Mouse (Mus musculus) heart, adult 11 months (tissue): ENCODE measurements around the gene Tia1.

Source experiments
- DNase-seq: peaks from one replicate; pipeline ENCODE4 v3.0.0; 2022

Gene Tia1

DNA sequence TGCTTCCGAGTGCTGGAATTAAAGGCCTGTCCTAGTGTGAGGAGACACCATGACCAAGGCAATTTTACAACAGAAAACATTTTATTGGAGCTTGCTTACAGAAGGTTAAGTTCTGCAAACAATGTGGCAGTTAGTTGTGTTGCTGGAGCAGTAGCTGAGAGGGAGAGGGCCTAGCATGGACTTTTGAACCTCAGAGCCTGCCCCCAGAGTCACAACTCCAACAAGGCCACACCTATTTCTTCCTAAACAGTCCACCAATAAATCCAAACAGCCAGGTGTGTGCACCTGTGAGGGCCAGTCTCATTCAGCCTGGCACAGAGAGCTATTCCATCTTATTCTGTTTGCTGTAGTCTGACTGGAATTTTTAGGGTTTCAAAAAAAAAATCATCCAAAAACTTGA is 29.7 kb downstream of the Tia1 start:
- peak; percentile 49 for DNase-seq

- DNase-seq: no peak
Measured at GRCm38 (mm10) chr6:86437711-86438110, 33.7 kb downstream of the Tia1 start.

DNA sequence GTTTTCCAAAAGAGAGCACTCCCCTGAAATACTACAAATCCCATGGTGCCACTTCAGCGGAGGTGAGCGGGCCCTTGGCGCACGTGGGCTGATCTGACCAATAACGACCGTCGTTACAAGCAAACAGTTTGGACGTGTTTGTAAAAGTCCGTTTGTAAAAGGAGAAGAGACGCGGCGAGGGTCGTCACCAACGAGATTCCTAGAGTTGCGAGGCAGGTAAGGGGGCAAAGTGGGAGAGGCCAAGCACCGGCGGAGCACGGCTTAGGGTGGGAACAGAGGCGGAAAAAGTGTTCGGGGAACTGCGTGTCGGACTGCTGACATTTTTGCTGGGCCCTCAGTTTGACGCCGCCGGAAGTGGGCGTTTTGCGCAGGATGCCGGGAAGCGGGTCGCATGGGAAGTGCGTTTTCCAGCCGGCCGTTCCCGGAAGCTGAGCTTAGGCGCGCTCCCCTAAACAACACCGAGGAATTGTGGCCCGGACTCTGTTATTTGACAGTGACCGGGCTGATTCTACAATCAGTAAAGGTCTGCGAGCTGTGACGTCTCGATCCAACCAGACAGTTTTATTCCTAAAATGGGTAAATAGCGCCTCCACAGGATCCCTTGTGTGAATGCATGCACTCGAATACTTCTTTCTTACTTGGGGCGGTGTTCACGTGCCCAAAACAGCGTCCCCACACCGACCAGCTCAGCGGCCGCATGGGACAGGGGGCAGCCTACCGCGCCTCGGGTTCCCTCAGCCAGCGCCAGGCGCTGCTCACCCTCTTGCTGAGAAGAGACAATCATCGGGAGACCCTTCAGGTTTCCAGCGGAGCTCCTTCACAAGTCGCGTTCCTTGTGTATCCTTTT is 34.5 kb downstream of the Tia1 start, which contains the start of gene C87436:
Gene C87436 (plus strand): TSS at position 103 of the 847 bp plus-strand sequence.
- DNase-seq: peak; percentile 99

- DNase-seq: no peak
Measured at GRCm38 (mm10) chr6:86439119-86439496, 35.1 kb downstream of the Tia1 start.

GRCm38 (mm10) chr6:86439531-86439930 is 35.5 kb downstream of the Tia1 start:
- DNase-seq: no peak

- peak; percentile 55 for DNase-seq
Measured at GRCm38 (mm10) chr6:86441571-86441970, 37.6 kb downstream of the Tia1 start.

- DNase-seq: peak; percentile 85
Measured at GRCm38 (mm10) chr6:86445551-86445950, 41.5 kb downstream of the Tia1 start.

DNA sequence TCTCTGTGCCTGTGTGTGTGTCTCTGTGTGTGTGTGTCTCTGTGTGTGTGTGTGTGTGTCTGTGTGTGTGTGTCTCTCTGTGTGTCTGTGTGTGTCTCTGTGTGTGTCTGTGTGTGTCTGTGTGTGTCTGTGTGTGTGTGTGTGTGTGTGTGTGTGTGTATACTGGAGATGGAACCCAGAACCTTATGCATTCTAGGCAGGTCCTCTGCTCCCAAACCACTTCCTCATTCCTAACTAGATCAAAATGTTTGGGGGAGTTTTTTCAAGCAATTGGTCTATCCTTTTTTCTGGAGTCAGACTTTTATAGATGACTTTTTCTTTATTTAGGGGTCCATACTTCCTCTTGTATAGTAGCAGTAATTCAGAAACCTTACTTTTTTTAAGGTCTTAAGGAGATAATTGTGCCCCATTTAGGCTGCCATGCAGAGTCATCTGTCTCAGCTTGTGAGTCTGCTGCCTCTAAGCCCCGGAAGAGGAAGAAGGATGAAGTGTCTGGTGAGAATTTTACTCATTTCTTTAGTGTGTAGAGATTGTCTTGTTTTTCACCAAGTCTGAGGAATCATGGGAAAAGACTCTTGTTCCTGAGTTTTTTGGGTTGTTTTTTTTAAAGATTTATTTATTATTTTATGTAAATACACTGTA is 43.0 kb downstream of the Tia1 start:
- peak; percentile 42 for DNase-seq

DNA sequence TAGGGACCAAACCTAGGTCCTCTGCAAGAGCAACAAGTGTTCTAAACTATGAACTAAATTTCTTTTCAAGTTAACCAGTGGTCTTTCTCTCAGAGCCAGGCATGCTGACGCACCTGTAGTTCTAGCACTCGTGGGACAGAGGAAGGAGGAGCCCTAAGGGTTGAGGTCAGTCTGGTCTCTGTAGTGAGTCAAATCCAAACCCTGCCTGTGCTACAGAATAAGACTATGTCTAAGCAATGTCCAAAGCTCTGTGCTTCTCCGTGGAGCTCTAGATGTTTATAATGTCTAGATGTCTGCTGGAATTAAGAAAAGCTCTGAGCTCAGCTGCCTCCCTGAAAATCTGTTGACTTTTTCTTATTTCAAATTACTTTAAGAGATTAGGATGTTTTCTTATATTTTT is 52.7 kb downstream of the Tia1 start:
- DNase-seq: no peak

- DNase-seq: no peak
Measured at GRCm38 (mm10) chr6:86463079-86463478, 59.1 kb downstream of the Tia1 start.

GRCm38 (mm10) chr6:86471317-86471716 is 67.3 kb downstream of the Tia1 start:
- DNase-seq: peak; percentile 92

GRCm38 (mm10) chr6:86471760-86472099 is 67.7 kb downstream of the Tia1 start:
- DNase-seq: no peak

- DNase-seq: peak; percentile 100
Measured at GRCm38 (mm10) chr6:86472100-86472955, 68.3 kb downstream of the Tia1 start.

- peak; percentile 93 for DNase-seq
Measured at GRCm38 (mm10) chr6:86473077-86473476, 69.1 kb downstream of the Tia1 start.

DNA sequence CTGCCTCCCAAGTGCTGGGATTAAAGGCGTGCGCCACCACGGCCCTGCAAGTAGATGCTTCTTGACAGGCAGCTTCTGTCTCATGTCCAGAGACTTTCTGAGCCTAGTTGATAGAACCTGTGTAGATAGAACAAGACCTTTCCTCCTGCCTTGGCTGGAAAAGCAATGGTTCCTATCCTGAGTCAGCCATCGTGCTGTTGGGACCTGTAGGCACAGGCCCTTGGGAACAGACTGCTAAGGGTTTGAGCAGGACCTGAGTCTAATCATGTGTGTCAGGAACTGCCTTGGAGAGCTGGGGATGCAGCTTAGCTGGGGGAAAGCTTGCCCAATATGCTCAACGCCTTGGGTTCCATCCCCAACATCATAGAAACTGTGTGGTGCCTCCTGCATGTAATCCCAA is 70.1 kb downstream of the Tia1 start:
- peak; percentile 93 for DNase-seq

GRCm38 (mm10) chr6:86474646-86475181 is 70.7 kb downstream of the Tia1 start:
- DNase-seq: no peak

GRCm38 (mm10) chr6:86475462-86476167 is 71.6 kb downstream of the Tia1 start:
- peak; percentile 98 for DNase-seq

- DNase-seq: no peak
Measured at GRCm38 (mm10) chr6:86476931-86477330, 72.9 kb downstream of the Tia1 start.

GRCm38 (mm10) chr6:86479311-86479710 is 75.3 kb downstream of the Tia1 start:
- peak; percentile 98 for DNase-seq

- no peak for DNase-seq
Measured at GRCm38 (mm10) chr6:86479816-86480188, 75.8 kb downstream of the Tia1 start.

- DNase-seq: peak; percentile 98
Measured at GRCm38 (mm10) chr6:86480189-86480831, 76.3 kb downstream of the Tia1 start.

- DNase-seq: no peak
Measured at GRCm38 (mm10) chr6:86481871-86482270, 77.9 kb downstream of the Tia1 start.
